Mouse (Mus musculus) midbrain, embryonic 15.5 days (tissue): ENCODE measurements around the gene Sult5a1. TPM values are rescaled to one million over a fixed set of nuclear protein-coding genes. Genes with fewer than 3 reads are reported as not detected.
"Not testable (repeated sequence)": the region's sequence is repeated elsewhere in the genome, so short reads cannot be mapped to it uniquely, and the experiment has no call there.

Experiments used
- ATAC-seq: fragments of 200-750 bp; cut with Nextera tagmentation; replicated peaks from 2 replicates; pipeline ENCODE4 v1.8.0; 2017; ENCODE audit warnings: moderate TSS enrichment
- H3K27ac ChIP-seq: fragments of 300-500 bp; sonication (generic); 2 replicates; pipeline ENCODE4 v1.5.1; 2015; ENCODE audit warnings: mild to moderate bottlenecking, inconsistent platforms
- H3K27me3 ChIP-seq: fragments of 300-500 bp; sonication (generic); replicated peaks from 2 replicates; pipeline ENCODE4 v1.6.1; 2015; ENCODE audit warnings: inconsistent platforms
- H3K36me3 ChIP-seq: fragments of 300-500 bp; sonication (generic); replicated peaks from 2 replicates; pipeline ENCODE4 v1.6.1; 2015; ENCODE audit warnings: inconsistent platforms
- H3K4me1 ChIP-seq: fragments of 300-500 bp; sonication (generic); 2 replicates; pipeline ENCODE4 v1.6.1; 2015; ENCODE audit warnings: inconsistent platforms
- H3K4me2 ChIP-seq: fragments of 300-500 bp; sonication (generic); 2 replicates; pipeline ENCODE4 v1.6.1; 2015; ENCODE audit warnings: inconsistent platforms, mild to moderate bottlenecking, moderate library complexity
- H3K4me3 ChIP-seq: fragments of 300-500 bp; sonication (generic); 2 replicates; pipeline ENCODE4 v1.5.1; 2015; ENCODE audit warnings: mild to moderate bottlenecking, inconsistent platforms
- H3K9ac ChIP-seq: fragments of 300-500 bp; sonication (generic); 2 replicates; pipeline ENCODE4 v1.6.1; 2015; ENCODE audit warnings: mild to moderate bottlenecking, inconsistent platforms
- H3K9me3 ChIP-seq: fragments of 300-500 bp; sonication (generic); 2 replicates; pipeline ENCODE4 v1.6.1; 2016; ENCODE audit warnings: inconsistent platforms
- WGBS: fragments of 180-500 bp; shearing (Covaris S2); methylation state at CpG from one replicate; pipeline ENCODE4 v1.1.7; 2015; ENCODE audit warnings: mixed read lengths; 5-methylcytosine and 5-hydroxymethylcytosine counted together
- polyA plus RNA-seq: library from polyadenylated mRNA; unstranded; fragments of >200 nt; fragmentation: Nextera tagmentation; extraction: Ambion mirVana; gene quantifications from 2 replicates; pipeline ENCODE4 v1.2.1, GENCODE M21; 2015

Sult5a1 gene
- polyA plus RNA-seq, 1 experiment from 2014 or later: 1.6 TPM

GRCm38 (mm10) chr8:123108010-123108409, 50.1 kb downstream of the Sult5a1 start:
- 76% methylated on average over 1 of the region's 1 CpGs for WGBS
- no peak overlapping the region for H3K4me3 ChIP-seq
- H3K36me3 ChIP-seq: peaks cover 22% of the 10 kb centered on the region
- H3K9me3 ChIP-seq: no peaks in the 10 kb centered on the region
- no peak overlapping the region for H3K4me2 ChIP-seq
- H3K27ac ChIP-seq: no peak overlapping the region
- ATAC-seq: no peak
- no peak overlapping the region for H3K9ac ChIP-seq
- peaks cover 11% of the 10 kb centered on the region for H3K4me1 ChIP-seq
- no peaks in the 10 kb centered on the region for H3K27me3 ChIP-seq

DNA sequence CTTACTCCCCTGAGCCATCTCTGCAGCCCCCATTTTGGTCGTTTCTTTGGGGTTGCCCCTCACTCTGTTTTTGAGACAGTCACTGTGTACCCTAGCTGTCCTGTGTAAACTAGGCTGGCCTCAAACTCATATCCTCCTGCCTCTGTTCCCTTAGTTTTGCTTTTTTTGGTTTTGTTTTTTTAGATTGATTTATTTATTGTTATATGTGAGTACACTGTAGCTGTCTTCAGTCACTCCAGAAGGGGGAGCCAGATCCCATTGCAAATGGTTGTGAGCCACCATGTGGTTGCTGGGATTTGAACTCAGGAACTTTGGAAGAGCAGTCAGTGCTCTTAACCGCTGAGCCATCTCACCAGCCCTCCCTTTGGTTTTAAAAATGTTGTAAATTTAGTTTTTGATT, 51.6 kb downstream of the Sult5a1 start:
- Histone ChIP-seq H3K4me2 (no peak overlapping the region), H3K27ac (no peak overlapping the region), H3K9ac (no peak overlapping the region), H3K4me3 (no peak overlapping the region), H3K27me3 (no peaks in the 10 kb centered on the region), H3K4me1 (peaks cover 16% of the 10 kb centered on the region), H3K9me3 (no peaks in the 10 kb centered on the region), H3K36me3 (peaks cover 22% of the 10 kb centered on the region)
- 54% methylated on average over 2 of the region's 2 CpGs for WGBS
- no peak for ATAC-seq

DNA sequence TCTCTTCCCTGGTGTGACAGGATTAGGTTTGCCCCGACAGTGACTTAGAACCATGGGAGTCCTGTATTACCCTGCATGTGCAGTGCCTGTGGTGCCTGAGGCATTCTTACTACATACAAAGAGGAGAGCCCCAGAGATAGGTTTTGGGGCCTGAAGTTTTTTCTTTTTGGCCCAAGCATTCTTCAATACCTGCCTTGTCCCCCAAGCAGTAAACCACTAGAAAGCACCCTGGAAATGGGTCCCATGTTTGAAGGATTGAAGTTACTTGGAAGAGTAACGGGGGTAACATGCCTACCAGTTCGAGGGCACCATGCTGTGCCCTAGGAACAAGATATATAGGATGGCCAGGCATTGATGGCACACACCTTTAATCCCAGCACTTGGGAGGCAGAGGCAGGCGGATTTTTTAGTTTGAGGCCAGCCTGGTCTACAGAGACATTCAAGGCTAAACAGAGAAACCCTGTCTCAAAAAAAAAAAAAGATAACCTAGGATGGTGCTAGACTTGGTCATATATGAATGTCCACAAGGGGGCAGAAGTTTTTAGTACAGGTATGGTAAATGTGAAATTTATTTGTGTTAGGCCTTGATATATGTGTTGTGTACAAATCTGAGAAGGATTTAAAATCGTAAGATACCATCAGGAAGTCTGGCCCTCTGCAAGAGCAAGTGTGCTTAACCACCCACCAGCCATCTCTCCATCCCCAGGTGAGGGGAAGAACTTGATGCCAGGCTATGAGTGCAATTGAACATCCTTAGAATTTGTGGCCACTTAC, 52.4 kb downstream of the Sult5a1 start:
- no peaks in the 10 kb centered on the region for H3K27me3 ChIP-seq
- H3K4me1 ChIP-seq: peaks cover 17% of the 10 kb centered on the region
- no peak overlapping the region for H3K27ac ChIP-seq
- no peak overlapping the region for H3K4me3 ChIP-seq
- no peak overlapping the region for H3K4me2 ChIP-seq
- no peaks in the 10 kb centered on the region for H3K9me3 ChIP-seq
- H3K9ac ChIP-seq: no peak overlapping the region
- 65% methylated on average over 5 of the region's 5 CpGs for WGBS
- ATAC-seq: no peak
- H3K36me3 ChIP-seq: peaks cover 22% of the 10 kb centered on the region

DNA sequence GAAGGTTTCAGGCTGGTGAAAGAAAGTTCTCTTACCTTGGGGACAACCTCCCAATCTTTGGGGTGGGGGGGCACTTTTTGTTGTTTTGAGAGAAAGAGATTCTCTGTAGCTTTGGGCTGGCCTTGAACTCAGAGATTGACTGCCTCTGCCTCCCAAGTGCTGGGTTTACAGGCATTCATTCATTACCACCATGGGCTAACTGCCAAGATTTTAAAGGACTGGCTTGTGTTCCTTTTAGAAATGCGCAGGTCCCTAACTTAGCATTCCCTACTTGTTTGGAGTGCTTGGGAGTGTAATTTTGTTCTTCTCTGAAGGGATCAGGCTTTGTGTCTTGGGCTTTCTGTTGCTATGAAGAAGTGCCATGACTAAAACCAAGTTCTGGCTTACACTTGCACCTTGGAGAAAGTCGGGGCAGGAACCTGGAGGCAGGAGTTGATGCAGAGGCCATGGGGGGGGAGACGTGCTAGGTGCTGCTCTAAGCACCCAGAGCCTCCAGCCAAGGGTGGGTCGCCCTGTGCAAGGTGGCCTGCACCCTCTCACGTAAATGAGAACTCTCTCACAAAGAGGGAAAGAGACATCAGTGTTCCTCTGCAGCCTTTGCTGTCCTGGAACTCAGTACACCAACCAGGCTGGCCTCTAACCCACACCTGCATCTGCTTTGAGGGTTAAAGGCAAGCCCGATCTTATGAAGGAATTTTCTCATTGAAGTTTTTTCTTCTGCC, 53.9 kb downstream of the Sult5a1 start:
- WGBS: 86% methylated on average over 6 of the region's 6 CpGs
- H3K27me3 ChIP-seq: no peaks in the 10 kb centered on the region
- peaks cover 17% of the 10 kb centered on the region for H3K4me1 ChIP-seq
- ATAC-seq: no peak
- no peak overlapping the region for H3K4me3 ChIP-seq
- no peaks in the 10 kb centered on the region for H3K9me3 ChIP-seq
- H3K36me3 ChIP-seq: peaks cover 22% of the 10 kb centered on the region
- no peak overlapping the region for H3K9ac ChIP-seq
- peak overlapping the region; percentile 81 for H3K4me2 ChIP-seq
- H3K27ac ChIP-seq: no peak overlapping the region

GRCm38 (mm10) chr8:123103285-123103684, 54.8 kb downstream of the Sult5a1 start:
- H3K4me3 ChIP-seq: peak overlapping the region; percentile 60
- H3K9me3 ChIP-seq: no peaks in the 10 kb centered on the region
- ATAC-seq: no peak
- peaks cover 22% of the 10 kb centered on the region for H3K36me3 ChIP-seq
- peak overlapping the region; percentile 88; the same call in 1 of the 2 replicates for H3K27ac ChIP-seq
- peak overlapping the region; percentile 81 for H3K4me2 ChIP-seq
- 16% methylated on average over 15 of the region's 15 CpGs for WGBS
- H3K9ac ChIP-seq: peak overlapping the region; percentile 92
- H3K27me3 ChIP-seq: no peaks in the 10 kb centered on the region
- H3K4me1 ChIP-seq: peaks cover 17% of the 10 kb centered on the region

DNA sequence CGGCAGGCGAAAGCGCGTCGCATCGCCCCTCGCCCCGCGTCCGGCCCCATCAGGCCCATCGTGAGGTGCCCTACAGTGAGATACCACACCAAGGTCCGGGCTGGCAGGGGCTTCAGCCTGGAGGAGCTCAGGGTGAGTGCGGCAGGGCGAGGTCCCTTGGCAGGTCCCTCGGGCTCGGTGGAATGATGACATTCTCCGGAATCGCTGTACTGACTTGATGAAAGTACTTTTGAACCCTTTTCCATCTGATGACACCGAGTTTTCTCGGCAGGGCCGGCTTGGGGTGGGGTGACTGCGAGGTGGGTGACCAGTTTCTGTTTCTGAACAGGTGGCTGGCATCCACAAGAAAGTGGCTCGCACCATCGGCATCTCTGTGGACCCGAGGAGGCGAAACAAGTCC, 55.3 kb downstream of the Sult5a1 start:
- 3% methylated on average over 26 of the region's 26 CpGs for WGBS
- peak overlapping the region; percentile 88 for H3K27ac ChIP-seq
- peak overlapping the region; percentile 92 for H3K9ac ChIP-seq
- H3K4me1 ChIP-seq: peaks cover 17% of the 10 kb centered on the region
- not testable (repeated sequence) for ATAC-seq, H3K27me3 ChIP-seq, H3K9me3 ChIP-seq
- H3K4me2 ChIP-seq: peak overlapping the region; percentile 81
- H3K36me3 ChIP-seq: peaks cover 22% of the 10 kb centered on the region
- peak overlapping the region; percentile 60 for H3K4me3 ChIP-seq

GRCm38 (mm10) chr8:123101735-123102685, 56.1 kb downstream of the Sult5a1 start, which contains the start of gene Rpl13:
Gene Rpl13 (plus strand): TSS chr8:123102350.
- peak; percentile 97 for ATAC-seq
- Histone ChIP-seq H3K4me3 (peak within 1 kb of the TSS; percentile 60), H3K27me3 (no peaks in the 10 kb centered on the region), H3K36me3 (peaks cover 29% of the 10 kb centered on the region), H3K9ac (peak within 1 kb of the TSS; percentile 92), H3K9me3 (no peaks in the 10 kb centered on the region), H3K27ac (peak within 1 kb of the TSS; percentile 88), H3K4me2 (peak within 1 kb of the TSS; percentile 81), H3K4me1 (peaks cover 17% of the 10 kb centered on the region)
- 2% methylated on average over 53 of the region's 56 CpGs for WGBS

- Histone ChIP-seq H3K4me1 (peaks cover 17% of the 10 kb centered on the region), H3K9ac (no peak overlapping the region), H3K4me2 (peak overlapping the region; percentile 81; the same call in 1 of the 2 replicates), H3K27me3 (no peaks in the 10 kb centered on the region), H3K4me3 (no peak overlapping the region), H3K27ac (no peak overlapping the region), H3K9me3 (no peaks in the 10 kb centered on the region), H3K36me3 (peaks cover 32% of the 10 kb centered on the region)
- WGBS: 75% methylated on average over 4 of the region's 4 CpGs
- no peak for ATAC-seq
Observed at GRCm38 (mm10) chr8:123101244-123101643, 56.9 kb downstream of the Sult5a1 start.

DNA sequence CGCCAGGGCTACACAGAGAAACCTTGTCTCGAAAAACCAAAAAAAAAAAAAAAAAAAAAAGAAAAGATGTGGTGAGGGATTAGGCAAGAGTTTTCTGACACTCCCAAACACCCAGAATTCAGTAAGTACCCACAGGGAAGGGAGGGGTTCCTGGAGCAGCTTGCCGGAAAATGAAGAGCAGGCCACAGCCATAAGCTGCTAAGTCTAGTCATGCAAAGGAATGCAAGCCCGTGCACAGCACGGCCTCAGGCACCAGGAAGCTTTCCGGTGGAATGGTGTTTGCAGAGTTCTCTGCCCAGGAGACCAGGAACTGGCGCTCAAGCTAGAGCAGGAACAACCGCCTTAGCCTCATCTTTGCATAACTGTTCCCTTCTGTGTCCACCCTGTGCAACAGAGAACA, 57.8 kb downstream of the Sult5a1 start:
- Histone ChIP-seq H3K36me3 (peaks cover 27% of the 10 kb centered on the region), H3K9ac (no peak overlapping the region), H3K9me3 (no peaks in the 10 kb centered on the region), H3K27ac (no peak overlapping the region), H3K4me1 (peaks cover 17% of the 10 kb centered on the region), H3K4me2 (no peak overlapping the region), H3K27me3 (no peaks in the 10 kb centered on the region), H3K4me3 (no peak overlapping the region)
- no peak for ATAC-seq
- 60% methylated on average over 8 of the region's 8 CpGs for WGBS

DNA sequence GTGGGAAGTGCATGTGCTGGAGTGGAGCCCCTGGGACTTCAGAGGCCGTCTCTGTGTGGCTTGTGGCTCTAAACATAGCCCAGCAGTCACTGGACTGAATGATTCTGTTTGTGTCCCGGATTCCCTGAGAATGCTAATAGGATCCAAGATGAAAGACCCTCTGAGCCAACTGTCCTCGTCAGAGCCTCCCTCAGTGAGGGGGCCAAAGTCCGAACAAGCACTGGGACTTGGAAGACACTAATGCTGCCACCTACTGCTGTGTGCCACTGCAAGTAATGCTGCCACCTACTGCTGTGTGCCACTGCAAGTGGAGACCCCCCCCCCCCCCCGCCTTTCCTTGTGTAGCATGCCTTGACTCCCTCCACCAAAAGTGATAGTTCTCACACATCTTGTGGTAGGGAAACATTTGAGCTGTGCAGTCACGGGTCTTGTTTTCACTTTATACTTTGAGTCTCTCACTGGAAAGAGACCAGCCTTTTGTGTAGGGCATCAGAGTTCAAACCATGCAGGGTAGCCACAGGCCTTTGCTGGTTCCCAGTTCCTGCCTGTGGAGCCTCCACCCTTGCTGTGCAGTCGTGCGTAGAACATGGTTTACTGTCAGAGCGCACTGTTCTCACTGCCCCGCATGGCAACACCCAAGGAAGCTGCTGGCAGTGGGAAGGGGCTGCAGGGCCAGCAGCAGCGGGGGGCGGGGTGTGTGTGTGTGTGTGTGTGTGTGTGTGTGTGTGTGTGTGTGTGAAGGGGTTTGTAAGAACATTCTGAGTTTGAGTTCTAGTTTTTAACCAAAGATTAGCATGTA, 60.1 kb downstream of the Sult5a1 start:
- no peak overlapping the region for H3K9ac ChIP-seq
- ATAC-seq: no peak
- H3K36me3 ChIP-seq: peaks cover 26% of the 10 kb centered on the region
- H3K4me1 ChIP-seq: peaks cover 5% of the 10 kb centered on the region
- no peaks in the 10 kb centered on the region for H3K9me3 ChIP-seq
- 72% methylated on average over 12 of the region's 12 CpGs for WGBS
- no peak overlapping the region for H3K4me2 ChIP-seq
- no peak overlapping the region for H3K27ac ChIP-seq
- H3K4me3 ChIP-seq: no peak overlapping the region
- H3K27me3 ChIP-seq: no peaks in the 10 kb centered on the region

- H3K27ac ChIP-seq: no peak overlapping the region
- no peaks in the 10 kb centered on the region for H3K9me3 ChIP-seq
- peaks cover 26% of the 10 kb centered on the region for H3K36me3 ChIP-seq
- H3K27me3 ChIP-seq: no peaks in the 10 kb centered on the region
- no peak overlapping the region for H3K4me3 ChIP-seq
- peaks cover 5% of the 10 kb centered on the region for H3K4me1 ChIP-seq
- H3K9ac ChIP-seq: no peak overlapping the region
- 90% methylated on average over 11 of the region's 11 CpGs for WGBS
- no peak overlapping the region for H3K4me2 ChIP-seq
- ATAC-seq: no peak
Observed at GRCm38 (mm10) chr8:123097216-123097615, 60.9 kb downstream of the Sult5a1 start.
